13 mouse cellular contexts compared by ENCODE assay signal in the genomic region with DNA sequence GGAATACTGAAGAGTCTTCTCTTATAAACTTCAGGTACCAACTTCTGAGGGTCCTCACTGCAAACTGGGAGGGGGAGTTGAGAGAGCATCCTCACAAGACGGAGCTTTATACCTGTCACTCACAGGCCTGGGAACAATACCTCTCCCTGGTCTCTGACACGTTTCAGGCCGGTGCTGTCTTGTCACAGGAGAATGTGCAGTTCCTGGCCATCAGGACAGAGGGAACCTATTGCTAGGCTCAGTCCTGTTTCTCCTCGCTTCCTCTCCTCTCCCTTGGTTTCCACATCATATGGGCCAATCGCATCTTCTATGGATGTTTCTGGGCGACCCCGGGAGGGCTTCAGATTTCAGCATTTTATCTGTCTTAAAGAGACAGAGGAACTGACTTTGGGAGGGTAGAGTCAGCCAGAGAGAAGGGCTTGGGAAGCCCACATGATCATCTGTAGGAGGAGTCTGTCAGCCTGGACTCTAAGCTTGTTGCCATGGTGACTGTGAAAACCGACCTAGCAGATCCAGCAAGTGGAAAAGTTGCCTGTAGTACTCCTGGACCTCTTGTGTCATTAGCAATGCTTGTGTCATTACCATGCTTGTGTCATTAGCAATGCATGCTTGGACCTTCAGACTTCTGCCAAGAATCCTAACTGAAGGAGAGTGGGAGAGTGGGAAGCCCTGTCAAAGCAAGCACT. TPM values are rescaled to one million over a fixed set of nuclear protein-coding genes. Genes with fewer than 3 reads are reported as not detected.
DNase-seq lines count a peak whose midpoint lies in the region; ATAC-seq and TF ChIP-seq lines count a peak whose summit lies in the region.
"Had no signal": no experiment of that assay in that cellular context is flagged by ENCODE, and none has a peak within 500 bp of the region (broad histone marks: within the 10 kb centered on the region; RNA-seq: fewer than 3 reads in every experiment).

No protein-coding gene starts in this region.

- WGBS in forebrain, embryonic 13.5 days = 35% methylated on average over 8 of the region's 8 CpGs
- 38% methylated on average over 8 of the region's 8 CpGs for WGBS in forebrain, embryonic 10.5 days
- 31% methylated on average over 8 of the region's 8 CpGs for WGBS in embryonic facial prominence, embryonic 10.5 days
- 21% methylated on average over 8 of the region's 8 CpGs for WGBS in hindbrain, embryonic 16.5 days
- 11% methylated on average over 8 of the region's 8 CpGs for WGBS in midbrain, embryonic 14.5 days
- 37% methylated on average over 8 of the region's 8 CpGs for WGBS in intestine, postnatal 0 days

- peaks cover 14% of the 10 kb centered on the region for H3K4me1 ChIP-seq in forebrain, embryonic 13.5 days
- peaks cover 14% of the 10 kb centered on the region for H3K4me1 ChIP-seq in forebrain, embryonic 10.5 days
- H3K4me1 ChIP-seq in embryonic facial prominence, embryonic 10.5 days = peaks cover 9% of the 10 kb centered on the region
- peaks cover 7% of the 10 kb centered on the region for H3K4me1 ChIP-seq in hindbrain, embryonic 16.5 days (ENCODE audit: control insufficient read depth, insufficient read depth, low read depth, low read length)
- peaks cover 7% of the 10 kb centered on the region; the same call in 1 of the 2 replicates for H3K4me1 ChIP-seq in midbrain, embryonic 14.5 days (ENCODE audit: control insufficient read depth, insufficient read depth, low read length)
- no peaks in the 10 kb centered on the region for H3K4me1 ChIP-seq in intestine, postnatal 0 days (replicated peaks; ENCODE audit: control insufficient read depth, insufficient read depth, low read length)
- H3K4me1 ChIP-seq: intestine, embryonic 15.5 days; liver, embryonic 15.5 days had no signal

- no peak overlapping the region for H3K9ac ChIP-seq in forebrain, embryonic 13.5 days
- H3K9ac ChIP-seq in hindbrain, embryonic 16.5 days (ENCODE audit: low read depth, low read length) = no peak overlapping the region
- no peak overlapping the region for H3K9ac ChIP-seq in midbrain, embryonic 14.5 days (replicated peaks; ENCODE audit: low read length)
- H3K9ac ChIP-seq in intestine, postnatal 0 days (ENCODE audit: low read depth, low read length) = no peak overlapping the region
- H3K9ac ChIP-seq: intestine, embryonic 15.5 days; liver, embryonic 15.5 days had no signal

- 0 out of 2 replicates have a peak, but pooled peaks cover 3% of the 10 kb centered on the region for H3K36me3 ChIP-seq in forebrain, embryonic 13.5 days (ENCODE audit: poor library complexity, severe bottlenecking)
- H3K36me3 ChIP-seq in forebrain, embryonic 10.5 days (replicated peaks) = no peaks in the 10 kb centered on the region
- peaks cover 5% of the 10 kb centered on the region; the same call in 1 of the 2 replicates for H3K36me3 ChIP-seq in embryonic facial prominence, embryonic 10.5 days (replicated peaks)
- no peaks in the 10 kb centered on the region for H3K36me3 ChIP-seq in hindbrain, embryonic 16.5 days (ENCODE audit: control insufficient read depth, insufficient read depth, low read length)
- no peaks in the 10 kb centered on the region for H3K36me3 ChIP-seq in midbrain, embryonic 14.5 days (ENCODE audit: control insufficient read depth, insufficient read depth, low read length)
- H3K36me3 ChIP-seq in intestine, postnatal 0 days (ENCODE audit: control insufficient read depth, insufficient read depth) = no peaks in the 10 kb centered on the region
- H3K36me3 ChIP-seq: intestine, embryonic 15.5 days; liver, embryonic 15.5 days had no signal

- no peaks in the 10 kb centered on the region for H3K27me3 ChIP-seq in forebrain, embryonic 13.5 days
- H3K27me3 ChIP-seq in forebrain, embryonic 10.5 days (ENCODE audit: poor library complexity, severe bottlenecking) = no peaks in the 10 kb centered on the region
- H3K27me3 ChIP-seq in embryonic facial prominence, embryonic 10.5 days (replicated peaks; ENCODE audit: low read depth, poor library complexity, severe bottlenecking) = no peaks in the 10 kb centered on the region
- no peaks in the 10 kb centered on the region for H3K27me3 ChIP-seq in hindbrain, embryonic 16.5 days (replicated peaks; ENCODE audit: control insufficient read depth, insufficient read depth, low read length)
- H3K27me3 ChIP-seq in midbrain, embryonic 14.5 days (ENCODE audit: control insufficient read depth, insufficient read depth, low read length) = no peaks in the 10 kb centered on the region
- H3K27me3 ChIP-seq in intestine, postnatal 0 days (replicated peaks; ENCODE audit: control insufficient read depth, insufficient read depth, low read length) = no peaks in the 10 kb centered on the region
- H3K27me3 ChIP-seq: intestine, embryonic 15.5 days; liver, embryonic 15.5 days had no signal

- TF ChIP-seq CTCF in intestine, postnatal 0 days (IDR thresholded peaks at IDR 0.05; ENCODE audit: low read depth) = no peak

- peaks cover 23% of the 10 kb centered on the region for H3K9me3 ChIP-seq in forebrain, embryonic 13.5 days (replicated peaks)
- H3K9me3 ChIP-seq in forebrain, embryonic 10.5 days = peaks cover 8% of the 10 kb centered on the region; the same call in 1 of the 2 replicates
- peaks cover 10% of the 10 kb centered on the region; the same call in 1 of the 2 replicates for H3K9me3 ChIP-seq in embryonic facial prominence, embryonic 10.5 days
- no peaks in the 10 kb centered on the region for H3K9me3 ChIP-seq in hindbrain, embryonic 16.5 days (ENCODE audit: control insufficient read depth, low read length)
- H3K9me3 ChIP-seq in midbrain, embryonic 14.5 days (ENCODE audit: control insufficient read depth, low read length) = no peaks in the 10 kb centered on the region; the same call in 1 of the 2 replicates
- no peaks in the 10 kb centered on the region for H3K9me3 ChIP-seq in intestine, postnatal 0 days (ENCODE audit: control insufficient read depth)
- H3K9me3 ChIP-seq: intestine, embryonic 15.5 days had no signal

- no peak overlapping the region for H3K4me3 ChIP-seq in forebrain, embryonic 13.5 days
- H3K4me3 ChIP-seq in forebrain, embryonic 10.5 days = no peak overlapping the region
- no peak overlapping the region for H3K4me3 ChIP-seq in embryonic facial prominence, embryonic 10.5 days
- no peak overlapping the region for H3K4me3 ChIP-seq in hindbrain, embryonic 16.5 days (ENCODE audit: low read length)
- no peak overlapping the region for H3K4me3 ChIP-seq in midbrain, embryonic 14.5 days (replicated peaks; ENCODE audit: low read depth, low read length)
- no peak overlapping the region for H3K4me3 ChIP-seq in intestine, postnatal 0 days (ENCODE audit: low read depth, low read length)
- H3K4me3 ChIP-seq: intestine, embryonic 15.5 days; liver, embryonic 15.5 days had no signal

- ATAC-seq in forebrain, embryonic 13.5 days = peak; percentile 76
- ATAC-seq in hindbrain, embryonic 16.5 days = peak; percentile 88
- ATAC-seq in midbrain, embryonic 14.5 days (ENCODE audit: low FRiP score, low TSS enrichment) = peak; percentile 24; the same call in 1 of the 2 replicates
- no peak for ATAC-seq in intestine, postnatal 0 days
- ATAC-seq: intestine, embryonic 15.5 days had no signal

- H3K27ac ChIP-seq in forebrain, embryonic 13.5 days = 0 out of 2 replicates have a peak overlapping the region, but pooled peaks have one; percentile 40
- H3K27ac ChIP-seq in forebrain, embryonic 10.5 days = no peak overlapping the region
- H3K27ac ChIP-seq in embryonic facial prominence, embryonic 10.5 days (replicated peaks) = no peak overlapping the region
- H3K27ac ChIP-seq in hindbrain, embryonic 16.5 days (ENCODE audit: low read depth, low read length) = no peak overlapping the region
- no peak overlapping the region for H3K27ac ChIP-seq in midbrain, embryonic 14.5 days (replicated peaks; ENCODE audit: low read depth, low read length)
- no peak overlapping the region for H3K27ac ChIP-seq in intestine, postnatal 0 days (ENCODE audit: low read depth, low read length)
- H3K27ac ChIP-seq: intestine, embryonic 15.5 days; liver, embryonic 15.5 days had no signal

- DNase-seq in forebrain, embryonic 10.5 days (ENCODE audit: extremely low spot score, low spot score) = no peak
- peak; percentile 28 for DNase-seq in embryonic facial prominence, embryonic 10.5 days (ENCODE audit: low spot score)
- DNase-seq in midbrain, embryonic 14.5 days = peak; percentile 81
- no peak for DNase-seq in liver
- DNase-seq in thymus, adult 18-20 months = no peak
- DNase-seq: adrenal gland, postnatal 14 days; cerebellum, postnatal 25 days had no signal

- H3K4me2 ChIP-seq in forebrain, embryonic 13.5 days = no peak overlapping the region
- peak overlapping the region; percentile 37; the same call in 1 of the 2 replicates for H3K4me2 ChIP-seq in hindbrain, embryonic 16.5 days (ENCODE audit: low read length)
- H3K4me2 ChIP-seq in midbrain, embryonic 14.5 days (ENCODE audit: low read length) = peak overlapping the region; percentile 24; the same call in 1 of the 2 replicates
- no peak overlapping the region for H3K4me2 ChIP-seq in intestine, postnatal 0 days (replicated peaks; ENCODE audit: low read depth)
- H3K4me2 ChIP-seq: heart, embryonic 11.5 days; intestine, embryonic 15.5 days; liver, embryonic 15.5 days had no signal

RNA-seq across cellular contexts. Expression of a gene that starts 59.9 kb away (rescaled TPM):
- 30.4 and 30.5 TPM in 2 replicates for polyA plus RNA-seq in forebrain, embryonic 13.5 days (2015; fragmentation: Nextera tagmentation; extraction: Ambion mirVana)
- polyA plus RNA-seq in forebrain, embryonic 10.5 days (2016; fragmentation: Nextera tagmentation; extraction: Ambion mirVana) = 4.6 and 6.1 TPM in 2 replicates
- polyA plus RNA-seq in embryonic facial prominence, embryonic 10.5 days (2016; fragmentation: Nextera tagmentation; extraction: Ambion mirVana) = 11.8 and 16.3 TPM in 2 replicates
- polyA plus RNA-seq in hindbrain, embryonic 16.5 days (2015; fragmentation: Nextera tagmentation; extraction: Ambion mirVana) = 62.3 and 64.5 TPM in 2 replicates
- polyA plus RNA-seq in midbrain, embryonic 14.5 days (2014; fragmentation: Nextera tagmentation; extraction: Ambion mirVana) = 31.5 and 43.0 TPM in 2 replicates
- polyA plus RNA-seq in intestine, postnatal 0 days (2015; fragmentation: Nextera tagmentation; extraction: Ambion mirVana) = 0.63 and 0.78 TPM in 2 replicates

Comparison
In these comparisons a context has a peak if more than half of its experiments do, and no peak if none do; other contexts are left out.
1. H3K4me2 ChIP-seq: peak in hindbrain, embryonic 16.5 days (single experiment) and midbrain, embryonic 14.5 days (single experiment); none in forebrain, embryonic 13.5 days (single experiment) and intestine, postnatal 0 days (single experiment).
2. DNase-seq: peak in embryonic facial prominence, embryonic 10.5 days (single experiment) and midbrain, embryonic 14.5 days (single experiment); none in forebrain, embryonic 10.5 days (single experiment), liver (single experiment) and thymus, adult 18-20 months (0 of 2).